Mouse (Mus musculus) erythroblast, embryonic 14.5 days (primary cell): ENCODE data around the gene Trex1. TPM values are rescaled to one million over a fixed set of nuclear protein-coding genes. Genes with fewer than 3 reads are reported as not detected.
A peak's percentile ranks its signal among the peaks of the same experiment; 100 is the strongest.

ENCODE experiments used
- H3K27me3 ChIP-seq: 2 replicates; pipeline ENCODE4 v1.6.1; 2012; ENCODE audit warnings: inconsistent platforms; ENCODE audit not compliant: control insufficient read depth
- H3K36me3 ChIP-seq: 2 replicates; pipeline ENCODE4 v1.6.1; 2012; ENCODE audit warnings: mild to moderate bottlenecking, inconsistent platforms; ENCODE audit not compliant: control insufficient read depth
- H3K4me1 ChIP-seq: 2 replicates; pipeline ENCODE4 v1.6.1; 2012; ENCODE audit warnings: inconsistent platforms; ENCODE audit not compliant: control insufficient read depth
- H3K4me3 ChIP-seq: replicated peaks from 2 replicates; pipeline ENCODE3; 2012; ENCODE audit warnings: moderate library complexity, mild to moderate bottlenecking, inconsistent platforms
- H3K9me3 ChIP-seq: 2 replicates; pipeline ENCODE4 v1.6.1; 2012; ENCODE audit warnings: low read length, inconsistent platforms, mixed read lengths; ENCODE audit not compliant: control insufficient read depth
- GATA1 ChIP-seq: IDR thresholded peaks from 2 replicates; pipeline ENCODE4 v1.6.1; 2012; ENCODE audit warnings: low read length, inconsistent platforms, mixed read lengths
- TAL1 ChIP-seq: IDR thresholded peaks from 3 replicates; pipeline ENCODE4 v1.6.1; 2012; ENCODE audit warnings: low read length, inconsistent platforms, mixed read lengths
- polyA plus RNA-seq: library from polyadenylated mRNA; stranded (reverse); fragments of >175 nt; gene quantifications from 2 replicates; pipeline ENCODE4 v1.2.3, GENCODE M21; 2012

Trex1 gene
- polyA plus RNA-seq, result 0.74 and 1.6 TPM in 2 replicates

- H3K36me3 ChIP-seq, result peaks cover 61% of the 10 kb centered on the region
- H3K4me3 ChIP-seq, result peak within 1 kb of the TSS; percentile 65
- no peaks in the 10 kb centered on the region for H3K27me3 ChIP-seq
- TF ChIP-seq TAL1 (no peak), GATA1 (no peak)
- H3K9me3 ChIP-seq, result no peaks in the 10 kb centered on the region
- peaks cover 51% of the 10 kb centered on the region for H3K4me1 ChIP-seq
Measured at GRCm38 (mm10) chr9:109059136-109059903, at the start of gene Trex1. TSS of gene Trex1 (minus strand) at chr9:109059734.

- TF ChIP-seq GATA1 (no peak), TAL1 (no peak)
- Histone ChIP-seq H3K4me1 (no peaks in the 10 kb centered on the region), H3K4me3 (no peak overlapping the region), H3K36me3 (peaks cover 29% of the 10 kb centered on the region; the same call in 1 of the 2 replicates), H3K27me3 (no peaks in the 10 kb centered on the region), H3K9me3 (no peaks in the 10 kb centered on the region)
Measured at GRCm38 (mm10) chr9:109107341-109107740, 47.8 kb upstream of the Trex1 start.

GRCm38 (mm10) chr9:109105648-109106047, 46.1 kb upstream of the Trex1 start:
- H3K4me3 ChIP-seq, result no peak overlapping the region
- no peaks in the 10 kb centered on the region for H3K9me3 ChIP-seq
- no peak for TF ChIP-seq TAL1
- no peak for TF ChIP-seq GATA1
- no peaks in the 10 kb centered on the region for H3K4me1 ChIP-seq
- peaks cover 31% of the 10 kb centered on the region; the same call in 1 of the 2 replicates for H3K36me3 ChIP-seq
- H3K27me3 ChIP-seq, result no peaks in the 10 kb centered on the region

- no peak overlapping the region for H3K4me3 ChIP-seq
- no peaks in the 10 kb centered on the region for H3K4me1 ChIP-seq
- no peak for TF ChIP-seq TAL1
- TF ChIP-seq GATA1, result no peak
- no peaks in the 10 kb centered on the region for H3K9me3 ChIP-seq
- H3K36me3 ChIP-seq, result peaks cover 31% of the 10 kb centered on the region; the same call in 1 of the 2 replicates
- H3K27me3 ChIP-seq, result no peaks in the 10 kb centered on the region
Measured at GRCm38 (mm10) chr9:109105011-109105410, 45.5 kb upstream of the Trex1 start.

GRCm38 (mm10) chr9:109104083-109104482, 44.5 kb upstream of the Trex1 start:
- no peak for TF ChIP-seq TAL1
- no peak for TF ChIP-seq GATA1
- Histone ChIP-seq H3K27me3 (no peaks in the 10 kb centered on the region), H3K4me1 (no peaks in the 10 kb centered on the region), H3K36me3 (peaks cover 25% of the 10 kb centered on the region; the same call in 1 of the 2 replicates), H3K9me3 (no peaks in the 10 kb centered on the region), H3K4me3 (no peak overlapping the region)

- no peak overlapping the region for H3K4me3 ChIP-seq
- TF ChIP-seq TAL1, result no peak
- TF ChIP-seq GATA1, result no peak
- no peaks in the 10 kb centered on the region for H3K9me3 ChIP-seq
- peaks cover 6% of the 10 kb centered on the region for H3K27me3 ChIP-seq
- H3K36me3 ChIP-seq, result peaks cover 24% of the 10 kb centered on the region; the same call in 1 of the 2 replicates
- H3K4me1 ChIP-seq, result no peaks in the 10 kb centered on the region
Measured at GRCm38 (mm10) chr9:109103250-109103649, 43.7 kb upstream of the Trex1 start.

GRCm38 (mm10) chr9:109102541-109102940, 43.0 kb upstream of the Trex1 start:
- Histone ChIP-seq H3K27me3 (peaks cover 11% of the 10 kb centered on the region), H3K4me3 (no peak overlapping the region), H3K4me1 (no peaks in the 10 kb centered on the region), H3K9me3 (no peaks in the 10 kb centered on the region), H3K36me3 (peaks cover 22% of the 10 kb centered on the region; the same call in 1 of the 2 replicates)
- no peak for TF ChIP-seq GATA1
- TF ChIP-seq TAL1, result no peak

- TF ChIP-seq TAL1, result no peak
- TF ChIP-seq GATA1, result no peak
- Histone ChIP-seq H3K27me3 (peaks cover 17% of the 10 kb centered on the region), H3K4me3 (no peak overlapping the region), H3K9me3 (no peaks in the 10 kb centered on the region), H3K36me3 (peaks cover 22% of the 10 kb centered on the region; the same call in 1 of the 2 replicates), H3K4me1 (no peaks in the 10 kb centered on the region)
Measured at GRCm38 (mm10) chr9:109101933-109102445, 42.5 kb upstream of the Trex1 start.

GRCm38 (mm10) chr9:109100307-109100928, 40.9 kb upstream of the Trex1 start:
- no peaks in the 10 kb centered on the region; the same call in 1 of the 2 replicates for H3K9me3 ChIP-seq
- H3K27me3 ChIP-seq, result peaks cover 33% of the 10 kb centered on the region
- no peak for TF ChIP-seq GATA1
- no peak for TF ChIP-seq TAL1
- H3K4me3 ChIP-seq, result no peak overlapping the region
- peaks cover 15% of the 10 kb centered on the region; the same call in 1 of the 2 replicates for H3K36me3 ChIP-seq
- peaks cover 2% of the 10 kb centered on the region for H3K4me1 ChIP-seq
